Mouse (Mus musculus): ENCODE measurements around the gene Tmem82.

Tmem82 gene

GRCm38 (mm10) chr4:141576404-141576803 is 42.0 kb downstream of the Tmem82 start:
- in situ Hi-C loops (cut with MboI, MseI): no loop called here

GRCm38 (mm10) chr4:141574789-141575702 is 43.4 kb downstream of the Tmem82 start:
- in situ Hi-C loops (cut with MboI, MseI): loop anchor here (5.0 kb wide), 1 partner anchor 168 kb away; no protein-coding TSS in a partner anchor

- in situ Hi-C loops (cut with MboI, MseI): loop anchor here (5.0 kb wide), 1 partner anchor 166 kb away; no protein-coding TSS in a partner anchor
These were observed 45.0 kb downstream of the Tmem82 start for GRCm38 (mm10) chr4:141573359-141573966.

- in situ Hi-C loops (cut with MboI, MseI): loop anchor here (5.0 kb wide), 1 partner anchor 166 kb away; no protein-coding TSS in a partner anchor
These were observed 45.6 kb downstream of the Tmem82 start for GRCm38 (mm10) chr4:141572668-141573358.

- in situ Hi-C loops (cut with MboI, MseI): loop anchor here (5.0 kb wide), 1 partner anchor 165 kb away; no protein-coding TSS in a partner anchor
These were observed 46.5 kb downstream of the Tmem82 start for GRCm38 (mm10) chr4:141571934-141572333.

GRCm38 (mm10) chr4:141571337-141571739 is 47.1 kb downstream of the Tmem82 start:
- in situ Hi-C loops (cut with MboI, MseI): loop anchor here (5.0 kb wide), 1 partner anchor 164 kb away; no protein-coding TSS in a partner anchor

GRCm38 (mm10) chr4:141570821-141571220 is 47.6 kb downstream of the Tmem82 start:
- in situ Hi-C loops (cut with MboI, MseI): loop anchor here (5.0 kb wide), 1 partner anchor 164 kb away; no protein-coding TSS in a partner anchor

GRCm38 (mm10) chr4:141570004-141570403 is 48.4 kb downstream of the Tmem82 start:
- in situ Hi-C loops (cut with MboI, MseI): loop anchor here (5.0 kb wide), 1 partner anchor 163 kb away; no protein-coding TSS in a partner anchor

- in situ Hi-C loops (cut with MboI, MseI): loop anchor here (5.0 kb wide), 1 partner anchor 42 kb away; no protein-coding TSS in a partner anchor
These were observed 49.5 kb downstream of the Tmem82 start for GRCm38 (mm10) chr4:141568966-141569365.

GRCm38 (mm10) chr4:141567174-141567573 is 51.3 kb downstream of the Tmem82 start:
- in situ Hi-C loops (cut with MboI, MseI): loop anchor here (5.0 kb wide), 1 partner anchor 40 kb away; no protein-coding TSS in a partner anchor

- in situ Hi-C loops (cut with MboI, MseI): loop anchor here (5.0 kb wide), 1 partner anchor 39 kb away; no protein-coding TSS in a partner anchor
These were observed 52.2 kb downstream of the Tmem82 start for GRCm38 (mm10) chr4:141566187-141566586.

GRCm38 (mm10) chr4:141565325-141565724 is 53.1 kb downstream of the Tmem82 start:
- in situ Hi-C loops (cut with MboI, MseI): loop anchor here (5.0 kb wide), 1 partner anchor 38 kb away; no protein-coding TSS in a partner anchor

- in situ Hi-C loops (cut with MboI, MseI): loop anchor here (5.0 kb wide), 1 partner anchor 37 kb away; no protein-coding TSS in a partner anchor
These were observed 53.8 kb downstream of the Tmem82 start for GRCm38 (mm10) chr4:141564660-141565059.

- in situ Hi-C loops (cut with MboI, MseI): no loop called here
These were observed 54.2 kb downstream of the Tmem82 start for GRCm38 (mm10) chr4:141564209-141564608.

Data from regulatory T cell (primary cell).